Mouse (Mus musculus) kidney, adult 18-20 months (tissue): Measurements from ENCODE around the gene Lrrc55.
"Not testable (repeated sequence)": the region's sequence is repeated elsewhere in the genome, so short reads cannot be mapped to it uniquely, and the experiment has no call there.

Experiments
- DNase-seq: peaks from one replicate; pipeline ENCODE4 v3.0.0; 2021

Lrrc55 gene

DNA sequence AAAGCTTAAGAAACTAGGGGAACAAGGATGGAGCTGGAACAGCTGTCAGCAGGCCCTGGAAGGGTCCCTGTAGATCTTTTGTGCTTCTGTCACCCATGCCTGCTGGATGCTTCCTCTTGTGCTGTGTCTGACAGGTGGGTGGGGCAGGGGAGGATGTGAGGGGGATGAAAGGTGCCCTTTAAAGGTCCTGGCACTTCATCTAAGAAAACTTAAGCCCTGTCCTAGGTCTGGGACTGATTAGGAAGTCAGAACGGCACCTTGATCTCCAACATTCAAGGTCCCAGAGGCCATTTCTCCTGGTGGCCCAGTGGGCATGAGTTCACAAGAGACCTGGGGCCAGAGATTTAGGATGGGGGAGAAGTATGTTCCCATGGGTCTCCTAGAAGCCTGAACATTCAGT lies at the start of gene Lrrc55:
Gene Lrrc55, minus strand, starts transcription at position 297 of the 400 bp plus-strand sequence.
- DNase-seq = no peak

GRCm38 (mm10) chr2:85246506-85247082 lies 49.6 kb upstream of the Lrrc55 start:
- peak; percentile 74 for DNase-seq

- DNase-seq = no peak
These were observed 48.7 kb upstream of the Lrrc55 start for GRCm38 (mm10) chr2:85245737-85246136.

DNA sequence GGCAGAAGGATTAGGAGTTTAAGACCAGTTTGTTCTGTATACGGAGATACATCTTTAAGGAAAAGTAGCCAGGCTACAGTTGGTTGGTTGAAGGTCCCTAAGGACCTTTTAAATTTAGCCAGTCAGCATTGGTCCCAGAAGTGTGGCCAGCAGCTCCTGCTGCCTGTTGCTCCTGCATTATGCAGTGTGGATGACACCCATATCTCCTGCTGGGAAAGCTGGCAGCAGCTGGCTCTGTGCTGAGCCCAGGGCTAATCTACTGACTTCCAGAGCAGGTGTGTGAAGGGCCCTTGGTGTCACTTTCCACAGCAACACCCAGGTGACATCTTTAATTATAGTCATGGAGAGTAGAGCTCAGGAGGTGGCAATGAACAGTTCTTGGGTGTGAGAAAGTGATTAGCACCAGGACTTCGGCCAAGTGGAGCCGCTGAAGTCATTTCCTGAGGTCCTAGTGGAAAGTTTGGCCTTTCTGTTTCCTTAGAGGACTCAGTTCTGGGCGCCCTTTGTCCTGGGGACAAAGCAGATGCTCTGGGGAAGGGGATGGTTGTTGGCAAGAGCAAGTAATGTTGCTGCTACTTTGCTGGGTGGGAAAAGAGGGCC lies 41.2 kb upstream of the Lrrc55 start:
- DNase-seq = peak; percentile 6

DNA sequence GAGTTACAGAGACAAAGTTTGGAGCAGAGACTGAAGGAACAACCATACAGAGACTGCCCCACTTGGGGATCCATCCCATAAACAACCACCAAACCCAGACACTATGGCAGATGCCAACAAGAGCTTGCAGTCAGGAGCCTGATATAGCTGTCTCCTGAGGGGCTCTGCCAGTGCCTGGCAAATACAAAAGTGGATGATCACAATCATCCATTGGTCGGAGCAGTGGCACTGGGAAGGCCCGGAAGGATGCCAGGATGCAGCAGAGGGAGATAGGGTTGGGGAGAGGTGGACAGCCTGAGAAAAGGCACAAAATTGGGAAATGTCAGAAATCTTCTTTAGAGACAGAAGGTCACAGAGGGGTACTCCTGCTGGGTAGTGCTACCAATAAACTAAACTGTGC lies 40.2 kb upstream of the Lrrc55 start:
- DNase-seq = not testable (repeated sequence)

GRCm38 (mm10) chr2:85230771-85231511 lies 33.9 kb upstream of the Lrrc55 start:
- DNase-seq = no peak

- DNase-seq = no peak
These were observed 32.6 kb upstream of the Lrrc55 start for GRCm38 (mm10) chr2:85229606-85230005.

DNA sequence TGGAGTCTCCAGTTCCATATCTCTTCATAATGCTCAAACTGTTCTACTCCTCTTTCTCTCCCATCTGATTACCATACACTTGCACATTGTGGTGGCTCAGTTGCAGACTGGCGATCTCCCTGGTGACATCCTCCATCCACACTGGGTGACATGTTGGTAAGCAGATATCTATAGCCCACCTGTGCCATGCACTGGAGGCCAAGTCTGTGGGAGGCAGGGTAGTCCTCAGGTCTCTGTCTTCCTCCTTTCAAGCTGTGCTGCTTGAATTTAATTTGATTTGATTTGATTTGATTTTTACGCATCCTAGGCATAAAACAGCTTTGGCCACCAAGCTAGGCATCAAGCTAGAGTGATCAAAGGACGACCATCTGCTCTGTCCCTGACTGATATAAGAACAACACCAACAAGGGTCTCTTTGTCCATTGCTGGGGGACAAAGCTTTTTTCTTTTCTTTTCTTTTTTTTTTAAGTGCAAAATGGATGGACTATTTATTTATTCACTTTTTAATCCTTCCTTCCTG lies 30.9 kb upstream of the Lrrc55 start:
- no peak for DNase-seq

GRCm38 (mm10) chr2:85224221-85225179 lies 27.5 kb upstream of the Lrrc55 start:
- DNase-seq = no peak

GRCm38 (mm10) chr2:85216606-85217005 lies 19.6 kb upstream of the Lrrc55 start:
- no peak for DNase-seq

DNA sequence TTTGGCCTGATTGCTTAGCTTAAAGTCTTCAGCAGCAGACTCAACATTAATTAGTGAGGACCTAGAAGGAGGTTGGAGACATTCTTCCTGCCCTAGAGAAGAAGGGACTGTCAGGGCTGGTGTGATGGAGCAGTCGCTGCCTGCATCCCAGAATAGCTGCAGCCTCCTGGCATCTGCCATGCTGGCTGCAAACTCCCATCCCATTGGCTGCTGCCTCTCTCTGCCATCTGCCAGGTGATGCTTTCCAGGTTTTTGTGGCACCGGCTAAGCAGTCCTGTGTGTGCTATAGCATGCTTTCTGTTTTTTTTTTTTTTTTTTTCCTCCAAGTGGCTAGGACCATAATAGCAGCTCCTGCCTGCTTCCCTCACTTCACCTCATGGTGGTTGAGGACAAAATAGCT lies 16.7 kb upstream of the Lrrc55 start:
- DNase-seq = no peak

GRCm38 (mm10) chr2:85209301-85209700 lies 12.3 kb upstream of the Lrrc55 start:
- no peak for DNase-seq

- no peak for DNase-seq
These were observed 8.2 kb upstream of the Lrrc55 start for GRCm38 (mm10) chr2:85205170-85205569.

DNA sequence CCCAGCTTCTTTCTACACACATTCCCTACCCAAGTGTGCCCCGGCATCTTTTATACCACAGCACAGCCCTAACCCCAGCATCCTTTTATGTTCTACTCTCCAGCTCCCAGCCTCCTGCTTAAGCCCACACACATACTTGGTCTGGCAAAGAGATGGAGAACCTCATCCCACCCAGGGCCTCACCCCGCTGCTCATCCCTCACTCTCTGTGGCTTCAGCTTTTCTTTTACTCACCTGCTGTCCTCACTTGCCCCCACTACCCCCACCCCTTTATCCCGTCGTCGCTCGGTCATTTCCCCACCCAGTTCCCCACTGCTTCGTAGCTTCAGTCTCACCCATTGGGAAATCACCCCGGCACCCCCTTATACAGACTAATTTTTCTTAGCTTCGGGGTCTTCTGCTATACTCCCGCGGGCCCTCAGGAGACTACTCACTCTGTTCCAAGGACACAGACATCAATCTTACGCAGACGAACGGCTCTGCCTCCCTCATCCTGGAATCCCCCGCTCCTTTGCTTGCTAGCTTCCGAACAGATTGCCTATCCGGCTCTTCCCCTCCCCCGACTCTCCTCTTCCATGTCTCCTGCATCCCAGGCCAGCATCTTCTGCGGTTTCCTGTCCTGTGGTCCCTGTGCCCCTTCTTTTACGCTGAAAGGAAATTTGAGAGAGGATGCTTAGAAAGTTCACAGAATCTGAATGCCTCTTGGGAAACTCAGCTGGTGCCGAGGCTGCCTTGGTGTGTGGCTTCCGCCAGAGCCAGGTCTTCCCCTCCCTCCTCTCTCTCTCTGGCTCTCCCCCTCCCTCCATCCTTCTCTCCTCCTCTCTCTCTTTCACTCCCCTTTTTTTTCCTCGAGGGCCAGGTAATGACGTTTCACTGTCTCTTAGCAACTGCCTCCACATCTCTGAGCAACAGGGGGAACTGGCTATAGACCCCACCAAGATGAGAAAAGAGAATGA lies 1.3 kb upstream of the Lrrc55 start:
- no peak for DNase-seq

DNA sequence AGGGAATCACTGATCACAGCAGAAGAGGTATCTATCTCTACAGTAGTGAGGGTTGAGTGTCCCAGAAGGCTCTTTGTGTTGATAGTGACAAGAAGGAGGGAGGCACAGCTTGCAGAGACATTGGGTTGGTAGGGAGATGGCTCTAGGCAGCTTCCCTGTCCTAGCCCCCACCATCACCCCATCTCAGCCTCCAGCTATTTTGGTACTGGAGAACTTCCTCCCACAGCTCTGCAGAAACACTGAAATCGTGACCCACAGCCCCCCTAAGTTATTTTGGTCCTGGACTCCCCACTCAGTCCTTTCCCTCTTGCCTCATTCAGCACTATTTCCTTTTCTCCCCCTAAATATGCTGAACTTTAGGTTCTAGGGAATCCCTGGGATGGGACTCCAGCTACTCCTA lies 2.4 kb downstream of the Lrrc55 start:
- DNase-seq = no peak

DNA sequence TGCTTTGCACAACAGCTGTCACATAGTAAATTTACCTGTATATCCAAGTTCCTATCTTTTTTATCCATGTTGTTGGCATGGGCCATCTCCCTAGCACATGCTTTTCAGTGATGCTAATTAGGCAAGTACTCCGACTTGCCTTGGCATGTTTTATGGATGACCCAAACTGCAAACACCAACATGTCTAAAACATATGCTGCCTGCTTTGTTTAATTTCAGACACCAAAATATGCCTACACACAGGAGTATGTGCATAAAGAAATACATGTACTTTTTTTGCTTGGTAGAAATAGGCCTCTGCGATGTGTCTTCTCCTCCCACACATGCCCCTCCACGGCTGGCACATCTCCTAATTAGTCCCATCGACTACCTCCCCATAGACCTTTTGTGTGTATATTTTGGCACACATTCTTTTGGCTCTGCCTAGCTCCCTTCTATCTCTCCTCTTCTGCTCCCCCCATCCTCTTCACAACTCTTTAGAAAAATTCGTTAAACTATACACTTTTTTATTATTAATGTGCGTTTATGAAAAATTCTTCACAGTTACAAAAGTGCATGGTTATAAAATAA lies 9.3 kb downstream of the Lrrc55 start:
- no peak for DNase-seq

DNA sequence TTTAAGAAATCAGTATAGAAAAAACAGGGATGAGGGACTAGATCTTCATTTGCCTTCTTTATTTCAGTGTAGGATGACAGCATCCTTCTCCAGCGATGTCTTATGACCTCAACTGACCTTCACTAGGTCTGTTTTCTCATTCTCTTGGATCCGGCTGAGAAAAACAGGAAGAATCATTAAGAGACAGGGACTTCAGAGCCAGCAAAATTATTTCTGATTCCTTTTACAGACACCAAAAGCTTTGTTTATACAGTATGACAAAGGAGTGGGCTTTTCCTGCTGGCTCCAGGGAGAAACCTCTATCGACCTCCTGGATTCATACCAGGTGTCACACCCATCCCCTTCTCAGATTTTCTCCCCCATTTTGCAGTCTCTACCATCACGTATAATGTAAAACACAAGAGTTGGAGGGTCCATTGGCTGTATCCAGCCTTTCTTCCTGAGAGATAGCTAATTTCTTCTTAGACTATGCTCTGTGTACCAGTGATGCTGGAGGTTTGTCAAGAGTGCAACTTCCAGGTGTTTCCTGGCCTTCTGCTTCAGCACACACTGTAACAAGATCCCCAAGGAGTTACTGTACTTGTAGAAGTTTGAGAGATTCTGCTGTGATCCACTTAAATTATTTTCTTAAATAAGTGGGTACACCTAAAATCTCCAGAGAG lies 18.7 kb downstream of the Lrrc55 start:
- no peak for DNase-seq

DNA sequence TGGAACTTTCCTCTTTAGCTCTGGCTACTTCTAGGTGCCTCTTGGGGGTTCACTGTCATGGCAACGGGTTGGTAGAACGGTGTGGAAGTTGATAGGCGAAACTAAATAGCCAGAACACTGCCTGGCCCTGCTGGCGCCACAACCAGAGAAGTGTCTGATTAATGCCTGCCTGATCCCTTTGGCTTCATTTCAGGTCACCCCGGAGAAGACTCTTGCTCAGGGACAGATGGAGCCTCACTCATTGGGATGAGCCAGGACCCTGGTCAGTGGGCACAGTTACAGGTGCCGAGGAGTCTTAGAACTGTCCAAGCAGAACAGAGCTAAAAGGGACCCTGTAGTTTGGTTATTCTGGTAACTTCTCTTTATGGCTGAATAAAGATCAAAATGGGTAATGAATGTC lies 23.5 kb downstream of the Lrrc55 start:
- DNase-seq = no peak

- no peak for DNase-seq
These were observed 24.3 kb downstream of the Lrrc55 start for GRCm38 (mm10) chr2:85172763-85173103.

- no peak for DNase-seq
These were observed 24.8 kb downstream of the Lrrc55 start for GRCm38 (mm10) chr2:85172071-85172762.
